Mouse (Mus musculus): Measurements from ENCODE around the gene Mast4.

The Mast4 gene

DNA sequence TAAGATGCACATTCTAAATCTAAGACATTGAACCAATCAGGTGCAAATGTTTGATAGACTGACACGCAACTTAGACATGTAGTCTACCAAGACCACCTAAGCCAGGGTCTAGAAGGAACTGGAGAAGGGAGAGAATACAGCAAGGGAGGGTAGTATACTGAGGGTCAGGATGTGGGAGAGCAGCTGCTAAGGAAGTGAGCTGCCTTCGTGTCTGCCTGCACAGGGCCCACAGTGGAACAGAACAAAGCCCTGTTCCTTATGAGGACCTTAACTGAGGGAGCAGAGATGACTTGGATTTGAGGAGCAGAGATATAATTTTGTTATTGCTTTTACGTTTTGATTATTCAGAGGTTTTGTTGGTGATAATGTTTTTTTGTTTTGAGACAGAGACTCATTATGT lies 138.4 kb downstream of the Mast4 start:
- no peak for DNase-seq (ENCODE audit: low spot score)

DNA sequence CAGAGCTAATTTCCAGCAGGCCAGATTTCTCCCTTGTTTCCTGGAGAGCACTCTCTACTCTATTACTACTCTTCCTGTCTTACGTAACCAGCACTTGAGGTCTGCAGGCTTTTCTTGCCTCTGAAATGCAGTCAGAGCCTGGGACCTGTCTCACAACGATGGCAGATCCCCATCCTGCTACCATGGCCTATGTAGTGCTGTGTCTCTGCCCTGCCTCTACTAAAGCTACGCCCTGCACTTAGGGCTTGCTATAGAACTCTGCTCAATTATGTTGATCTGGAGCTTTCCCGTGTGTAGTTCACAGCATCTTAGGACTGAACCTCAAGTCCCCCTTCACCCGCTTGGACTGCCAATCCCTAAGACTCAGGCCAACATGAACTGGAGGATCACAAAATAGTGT lies 150.7 kb downstream of the Mast4 start:
- no peak for DNase-seq (ENCODE audit: low spot score)

DNA sequence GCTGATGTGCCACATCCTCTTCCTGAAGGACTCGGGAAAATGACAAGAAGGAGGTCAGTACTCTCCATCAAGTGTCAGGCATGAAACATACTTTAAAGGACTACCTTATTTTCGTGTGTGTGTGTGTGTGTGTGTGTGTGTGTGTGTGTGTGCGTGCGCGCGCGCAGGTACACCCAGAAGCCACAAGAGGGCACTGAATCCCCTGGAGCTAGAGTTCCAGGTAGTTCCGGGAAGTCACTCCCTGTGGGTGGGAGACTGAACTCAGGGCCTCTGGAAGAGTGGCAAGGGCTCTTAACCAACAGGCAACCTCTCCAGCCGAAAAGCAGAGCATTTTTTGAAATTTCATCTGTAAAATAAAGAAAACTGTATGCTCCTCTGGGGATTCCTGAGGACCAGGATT lies 152.5 kb downstream of the Mast4 start:
- no peak for DNase-seq (ENCODE audit: low spot score)

DNA sequence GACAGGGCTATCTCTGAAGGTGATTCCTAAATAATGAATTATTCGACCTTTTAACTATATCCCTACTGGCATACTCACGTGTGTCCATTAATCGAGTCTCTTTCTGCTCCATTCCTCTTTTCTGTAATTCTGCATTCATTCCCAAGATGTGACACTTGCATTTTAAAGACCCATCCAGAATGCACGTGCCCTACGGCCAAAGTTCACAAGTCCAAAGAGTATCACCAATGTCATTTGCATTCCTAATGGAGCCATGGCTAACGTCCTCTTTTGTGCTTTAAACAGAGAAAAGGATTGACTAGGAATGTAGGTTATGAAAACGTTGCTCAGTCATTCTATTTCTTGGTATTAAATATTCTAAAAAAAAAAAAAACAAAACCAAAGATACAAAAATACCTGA lies 157.4 kb downstream of the Mast4 start:
- DNase-seq (ENCODE audit: low spot score): no peak

DNA sequence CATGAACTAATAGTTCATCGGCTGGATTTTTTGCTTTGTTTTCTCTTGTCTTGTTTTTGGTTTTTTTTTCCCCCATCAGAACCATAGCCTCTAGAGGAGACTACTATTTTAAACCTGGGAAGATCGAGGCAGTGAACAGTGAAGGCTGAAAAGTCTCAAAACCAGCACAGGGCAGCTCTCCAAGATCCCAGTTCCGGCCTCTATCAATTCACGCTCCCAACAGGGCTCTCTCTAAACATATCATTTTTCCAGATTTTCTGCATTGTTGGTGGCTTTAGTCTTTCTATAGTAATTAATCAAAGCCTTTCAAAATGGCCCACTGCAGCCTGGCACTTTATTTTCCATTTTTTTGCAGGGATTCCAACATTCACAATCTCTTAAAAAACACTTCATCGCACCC lies 159.9 kb downstream of the Mast4 start:
- no peak for DNase-seq (ENCODE audit: low spot score)

DNA sequence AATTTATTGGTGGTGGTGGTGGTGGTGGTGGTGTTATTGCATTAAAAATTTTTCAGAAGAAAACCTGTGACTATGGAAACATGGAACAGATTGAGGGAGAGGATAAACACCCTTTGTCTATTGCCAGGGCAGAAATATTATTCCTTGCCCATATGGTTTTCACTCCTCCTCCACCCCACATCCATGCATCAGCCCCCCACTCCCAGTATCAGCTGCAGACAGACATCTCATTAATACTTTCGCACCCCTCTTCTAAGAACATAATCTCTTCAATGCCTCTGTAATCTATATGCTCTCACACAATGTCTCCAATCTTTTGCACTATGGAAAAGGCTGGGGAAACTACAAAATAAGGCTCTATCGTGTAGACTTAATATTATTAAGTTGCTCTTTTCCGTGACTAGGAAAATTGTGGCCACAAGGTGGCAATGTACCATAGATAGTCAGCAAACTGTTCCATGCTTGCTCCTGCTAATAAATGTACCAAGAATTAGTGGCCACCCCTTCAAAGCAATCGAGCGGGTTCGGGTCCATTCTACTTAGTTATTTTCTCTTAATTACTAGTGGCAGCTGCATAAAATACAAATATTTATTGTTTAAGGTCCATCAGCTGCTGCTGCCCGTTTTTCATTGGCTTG lies 160.6 kb downstream of the Mast4 start:
- DNase-seq (ENCODE audit: low spot score): no peak

DNA sequence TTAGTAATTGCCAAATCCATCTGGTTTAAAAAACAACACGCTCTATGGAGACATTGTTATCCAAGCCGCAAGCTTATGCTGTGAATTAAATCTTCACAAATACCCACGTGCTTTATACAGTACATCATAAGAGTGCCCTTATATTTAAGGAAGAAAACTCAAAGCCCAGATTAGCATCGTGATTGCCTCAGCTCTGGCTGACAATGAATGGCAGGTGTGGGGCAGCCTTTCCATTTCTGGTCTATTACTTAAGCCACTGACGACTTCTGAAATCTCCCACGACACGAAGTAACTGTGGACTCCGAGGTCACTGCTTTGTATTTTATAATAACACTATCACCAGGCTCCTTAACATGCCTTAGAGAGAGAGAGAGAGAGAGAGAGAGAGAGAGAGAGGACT lies 182.4 kb downstream of the Mast4 start:
- no peak for DNase-seq (ENCODE audit: low spot score)

DNA sequence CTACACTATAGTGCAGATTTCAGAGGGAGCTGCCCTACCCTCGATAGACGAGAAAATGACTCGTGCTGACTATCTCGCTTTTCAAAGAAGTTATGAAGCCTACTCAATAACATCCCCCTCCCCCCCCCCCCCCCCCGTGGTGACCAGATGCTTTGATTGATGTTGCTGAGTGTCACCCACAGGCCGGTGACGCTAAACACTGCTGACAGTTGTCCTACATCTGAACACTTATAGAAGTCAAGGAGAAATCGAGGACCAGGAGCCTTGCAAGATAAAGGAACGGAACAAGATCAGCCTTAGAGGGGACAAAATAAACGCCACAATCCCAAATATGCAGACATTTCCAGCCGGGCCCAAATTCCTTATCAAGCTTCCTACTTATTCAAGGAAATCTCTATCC lies 183.1 kb downstream of the Mast4 start:
- no peak for DNase-seq (ENCODE audit: low spot score)

DNA sequence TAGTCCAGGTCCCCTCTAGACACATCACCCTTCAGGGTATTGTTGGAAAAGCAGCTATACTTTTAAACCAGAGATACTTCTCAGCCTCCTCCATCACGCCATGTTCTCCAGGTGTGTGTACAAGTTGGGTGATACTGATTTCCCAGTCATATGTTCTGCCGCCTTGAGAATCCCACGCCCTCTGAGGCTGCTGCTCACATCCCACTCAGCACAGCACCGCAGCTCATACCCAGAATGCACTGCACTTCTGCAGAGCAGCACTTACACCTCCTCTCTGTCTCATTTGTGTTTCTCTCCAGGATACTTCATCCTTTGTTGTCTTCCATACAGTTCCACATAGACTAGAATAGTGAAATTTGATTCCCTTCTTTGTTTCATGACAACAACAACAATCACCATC lies 183.6 kb downstream of the Mast4 start:
- DNase-seq (ENCODE audit: low spot score): no peak

DNA sequence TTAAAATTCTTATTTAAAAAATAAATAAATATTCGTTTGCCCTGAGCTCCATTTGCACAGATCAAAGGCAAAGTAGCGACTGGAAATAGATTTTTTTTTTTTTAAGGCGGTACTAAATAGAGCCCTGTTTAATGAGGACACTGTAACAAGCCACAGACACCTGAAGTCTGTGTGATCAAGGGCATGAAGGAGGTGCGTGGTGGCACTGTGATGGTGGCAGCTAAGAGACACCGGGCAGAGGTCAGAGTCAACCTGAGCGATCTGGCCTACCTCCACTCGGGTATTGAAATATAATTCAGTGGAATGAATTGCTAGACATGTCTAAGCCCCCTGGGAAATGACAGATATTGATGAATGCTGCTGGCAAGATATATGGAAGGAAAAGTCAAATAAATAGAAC lies 184.9 kb downstream of the Mast4 start:
- no peak for DNase-seq (ENCODE audit: low spot score)

DNA sequence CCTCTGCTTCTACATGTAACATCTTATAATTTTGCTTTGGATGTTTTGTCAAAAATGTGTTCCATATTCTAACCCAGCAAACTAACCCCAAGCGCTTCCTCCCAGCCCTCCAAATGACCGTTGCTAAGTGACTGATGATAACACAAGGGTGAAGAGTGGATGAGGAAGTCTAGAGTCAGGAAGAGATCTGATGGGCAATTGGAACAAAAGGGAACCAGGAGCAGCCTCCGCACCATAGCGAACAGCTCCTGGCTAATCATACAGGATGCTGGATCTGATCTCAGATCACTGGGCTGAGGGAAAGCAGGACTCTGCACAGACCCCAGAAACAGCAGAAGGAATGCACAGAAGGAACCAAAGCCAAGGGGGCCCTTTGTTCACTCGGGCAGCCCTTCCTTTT lies 190.0 kb downstream of the Mast4 start:
- DNase-seq (ENCODE audit: low spot score): no peak

DNA sequence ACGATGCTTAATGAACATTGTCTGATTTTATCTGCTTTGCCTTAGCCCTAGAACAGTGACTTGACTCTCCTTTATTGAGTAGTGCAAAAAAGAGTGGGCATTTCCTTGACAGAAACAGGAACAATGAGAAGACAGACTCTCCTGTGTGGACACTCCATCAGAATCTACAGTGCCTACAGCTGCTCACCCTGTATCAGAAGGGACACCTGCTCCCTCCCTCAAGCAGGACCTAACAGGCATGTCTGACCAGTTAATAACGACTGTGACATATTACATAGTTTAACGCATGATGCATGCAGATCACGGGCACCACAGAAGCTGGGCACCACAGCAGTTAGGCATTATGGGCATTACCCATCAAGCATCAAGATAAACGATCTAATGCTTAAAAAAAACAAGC lies 193.0 kb downstream of the Mast4 start:
- no peak for DNase-seq (ENCODE audit: low spot score)

DNA sequence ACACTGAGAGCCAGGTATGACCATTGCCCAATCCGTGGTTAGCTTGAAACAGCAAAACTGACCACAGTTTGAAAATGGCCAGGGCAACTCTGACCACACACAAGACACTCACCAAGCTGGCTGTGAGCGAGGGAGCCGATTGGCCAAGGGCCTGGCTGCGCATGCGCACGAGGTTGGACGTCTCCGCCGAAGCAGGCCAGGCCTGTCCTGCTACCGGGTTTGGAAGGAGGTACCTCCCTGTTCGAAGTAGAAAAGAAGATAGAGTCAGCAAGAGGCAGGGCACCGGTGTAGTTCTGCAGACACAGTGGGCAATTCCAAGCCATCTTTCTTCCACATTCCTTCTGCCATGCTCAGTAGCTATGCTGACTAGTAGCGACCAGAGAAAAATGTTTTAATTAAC lies 194.2 kb downstream of the Mast4 start:
- no peak for DNase-seq (ENCODE audit: low spot score)

DNA sequence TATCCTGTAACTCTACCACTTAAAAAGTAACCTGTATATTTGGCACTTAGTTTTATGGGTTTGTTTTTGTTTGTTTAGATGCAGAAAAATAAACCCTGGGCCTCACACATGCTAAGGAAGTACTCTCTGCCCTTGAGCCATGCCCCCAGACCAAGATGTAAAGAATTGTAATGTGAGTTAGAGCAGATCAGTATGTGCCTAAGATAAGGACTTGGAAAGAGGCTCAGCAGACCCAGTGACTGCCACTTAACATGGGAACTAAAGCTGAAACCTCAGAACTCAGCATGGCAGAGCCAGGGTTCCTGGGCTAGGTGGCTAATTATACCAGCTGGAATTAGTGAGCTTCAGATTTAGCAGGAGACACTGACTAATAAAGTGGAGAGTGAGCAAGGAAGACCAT lies 196.0 kb downstream of the Mast4 start:
- DNase-seq (ENCODE audit: low spot score): no peak

DNA sequence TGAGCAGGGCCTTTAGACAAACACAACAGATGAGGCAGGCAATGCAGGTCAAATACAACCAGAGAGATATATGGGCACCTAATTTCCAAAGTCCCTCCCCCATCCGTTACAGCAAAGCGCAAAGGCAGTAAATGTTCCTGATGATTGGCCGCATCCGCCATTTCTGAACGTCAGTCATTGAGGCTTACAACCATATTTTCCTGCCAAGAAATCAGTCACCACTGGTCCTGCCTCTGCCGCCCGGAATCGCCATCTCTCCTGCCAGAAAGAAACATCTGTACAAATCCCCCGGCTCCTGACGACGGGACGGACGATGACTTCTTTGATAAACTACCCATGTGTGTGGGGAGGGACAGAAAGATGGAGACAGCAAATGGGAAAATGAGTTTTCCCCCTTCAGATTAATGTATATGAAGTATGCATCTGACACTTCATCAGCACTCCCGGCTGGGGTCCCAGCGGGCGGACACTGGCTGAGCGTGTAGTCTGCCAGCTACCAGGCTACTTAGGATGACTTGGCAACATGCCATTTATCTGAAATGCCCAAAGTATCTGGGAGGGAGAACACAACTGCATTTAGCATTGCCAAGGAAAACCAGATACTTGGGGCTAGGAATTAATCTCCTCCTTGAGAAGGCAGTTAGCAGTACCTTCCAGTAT lies 198.9 kb downstream of the Mast4 start:
- DNase-seq (ENCODE audit: low spot score): no peak

DNA sequence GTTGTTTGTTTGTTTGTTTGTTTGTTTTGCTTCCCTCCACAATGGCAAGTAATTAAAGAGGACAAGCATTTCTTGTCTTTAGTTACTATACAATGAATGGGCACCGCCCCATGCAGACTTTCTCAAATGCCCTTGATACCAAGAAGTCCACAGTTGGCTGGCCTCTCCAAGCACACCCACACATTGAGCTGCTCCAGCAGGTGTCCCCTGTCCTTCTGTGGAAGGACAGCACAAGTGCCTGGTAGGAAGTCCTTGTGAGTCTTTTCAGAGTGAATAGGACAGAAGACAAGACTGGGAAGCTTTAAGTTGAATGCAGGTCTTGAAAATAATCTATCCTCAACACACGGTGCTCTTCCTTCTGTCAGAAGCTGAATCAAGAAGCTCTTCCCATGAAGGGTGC lies 202.5 kb downstream of the Mast4 start:
- no peak for DNase-seq (ENCODE audit: low spot score)

DNA sequence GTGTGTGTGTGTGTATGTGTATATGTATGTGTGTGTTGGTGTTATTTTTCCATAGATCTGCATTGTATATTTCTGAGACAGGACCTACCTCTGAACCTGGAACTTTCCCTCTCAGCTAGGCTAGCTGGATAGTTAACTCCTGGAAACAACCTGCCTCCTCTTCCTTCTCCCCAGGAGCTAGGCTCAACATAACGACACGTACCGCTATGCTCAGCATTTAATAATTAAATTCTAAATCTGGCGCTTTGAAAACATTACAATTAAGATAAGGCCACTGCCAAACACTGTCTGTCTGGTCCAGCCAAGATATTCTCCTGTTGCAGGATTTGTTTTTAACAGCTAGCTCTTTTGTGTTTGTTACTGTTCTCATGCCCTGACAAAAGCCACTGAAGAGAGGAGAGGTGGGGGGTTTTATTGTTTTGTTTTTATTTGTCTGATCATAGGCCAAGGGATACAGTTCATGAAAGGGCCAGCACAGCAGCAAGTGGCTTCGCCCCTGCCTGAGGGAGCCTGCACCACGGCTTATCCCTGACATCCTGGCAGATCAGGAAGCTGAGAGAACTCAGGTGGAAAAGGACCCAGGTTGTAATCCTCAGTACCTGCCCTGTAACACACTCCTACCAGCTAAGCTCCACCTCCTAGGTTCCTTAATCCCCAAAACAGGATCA lies 205.0 kb downstream of the Mast4 start:
- no peak for DNase-seq (ENCODE audit: low spot score)

DNA sequence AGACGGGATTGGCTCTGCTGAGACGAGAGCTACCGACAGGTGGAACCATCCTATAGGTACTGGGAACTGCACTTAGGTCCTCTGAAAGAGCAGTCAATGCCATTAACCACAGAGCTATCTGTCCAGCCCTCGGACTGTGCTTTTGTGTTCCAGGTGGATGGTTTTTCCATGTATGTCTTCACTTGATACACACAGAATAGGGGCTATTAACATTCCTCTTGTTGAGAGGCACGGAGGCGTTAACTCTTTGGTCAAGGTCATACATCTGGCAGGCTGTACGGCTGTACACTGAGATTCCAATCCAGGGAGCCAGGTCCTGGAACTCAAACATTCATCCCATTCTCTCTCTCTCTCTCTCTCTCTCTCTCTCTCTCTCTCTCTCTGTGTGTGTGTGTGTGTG lies 205.6 kb downstream of the Mast4 start:
- DNase-seq (ENCODE audit: low spot score): no peak

DNA sequence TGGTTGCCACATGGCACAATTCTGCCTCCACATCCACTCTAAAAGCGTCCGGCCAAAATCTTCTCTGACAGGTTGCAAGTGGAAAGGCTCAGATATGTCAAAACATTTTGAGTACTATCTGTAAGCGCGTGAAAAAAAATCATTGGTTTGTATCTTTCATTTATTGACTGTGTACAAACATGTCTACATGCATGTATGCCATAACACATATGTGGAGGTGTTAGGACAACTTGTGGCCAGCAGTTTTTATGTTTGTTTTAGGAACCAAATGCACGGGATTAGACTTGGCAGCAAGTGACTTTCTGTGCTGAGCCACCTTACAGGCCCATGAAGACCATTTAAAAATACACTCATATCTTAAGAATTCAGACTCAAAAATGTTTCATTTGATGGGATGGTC lies 206.7 kb downstream of the Mast4 start:
- DNase-seq (ENCODE audit: low spot score): no peak

DNA sequence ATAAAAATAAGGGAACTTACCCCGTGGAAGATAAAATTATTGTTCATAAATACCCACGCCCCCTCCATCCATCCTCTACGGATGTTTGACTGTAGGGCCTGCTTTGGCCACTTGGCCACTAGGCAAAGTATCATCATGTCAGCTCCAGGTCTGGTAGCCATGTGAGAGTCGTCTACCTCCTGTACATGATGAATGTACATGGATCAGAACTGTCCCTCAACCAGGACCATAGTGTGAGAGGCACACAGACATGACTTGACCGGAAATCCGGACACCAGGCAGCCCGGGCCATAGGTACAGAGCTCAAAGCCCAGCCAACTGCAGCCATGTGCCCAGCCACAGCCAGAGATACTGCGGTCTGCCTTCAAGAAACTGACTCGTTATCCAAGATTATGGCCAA lies 210.6 kb downstream of the Mast4 start:
- no peak for DNase-seq (ENCODE audit: low spot score)

DNA sequence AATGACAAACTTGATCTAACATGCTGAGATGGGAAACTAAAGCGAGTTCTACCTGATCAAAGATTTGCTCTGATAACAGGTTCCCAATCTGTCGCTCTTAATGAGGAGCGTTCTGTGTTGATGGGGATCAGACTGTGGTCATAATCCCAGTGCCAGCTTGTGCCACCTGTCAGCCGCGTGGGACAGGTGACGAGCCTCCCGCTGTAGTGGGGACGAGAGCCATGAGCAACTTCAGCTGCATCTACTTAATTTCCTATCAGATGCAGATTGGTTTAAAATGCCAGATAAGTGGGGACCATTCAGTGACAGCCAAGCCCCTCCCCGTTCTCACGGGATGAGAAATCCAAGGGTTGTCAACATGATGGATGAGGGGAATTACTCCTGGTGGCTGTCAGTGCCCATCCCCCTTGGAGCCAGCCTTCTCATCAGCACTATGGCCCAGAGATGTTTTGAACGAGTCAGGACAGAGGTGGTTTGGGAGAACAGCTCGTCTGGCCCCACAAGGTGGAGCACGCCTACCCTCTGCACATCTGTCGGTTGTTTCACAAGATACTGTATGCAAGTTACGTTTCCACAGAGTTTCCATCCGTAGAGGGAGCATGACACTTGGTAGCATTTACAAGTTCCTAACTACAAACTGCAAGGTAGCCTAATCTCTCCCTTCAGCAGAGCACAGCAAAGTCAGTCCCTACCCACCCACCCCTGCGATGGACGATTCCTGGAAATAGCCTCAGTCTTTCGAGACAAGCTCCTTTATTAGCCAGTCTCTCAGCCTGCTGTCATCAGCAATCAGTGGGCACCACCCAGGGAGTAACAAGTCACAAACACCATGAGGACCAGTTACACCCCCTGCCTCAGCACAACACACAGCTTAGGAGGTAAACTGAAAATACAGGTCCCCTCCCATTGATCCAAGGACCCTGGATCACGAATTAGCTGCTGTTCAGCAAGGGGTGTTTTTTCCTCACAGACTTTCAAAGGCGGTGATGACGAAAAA lies 212.2 kb downstream of the Mast4 start:
- DNase-seq (ENCODE audit: low spot score): no peak

DNA sequence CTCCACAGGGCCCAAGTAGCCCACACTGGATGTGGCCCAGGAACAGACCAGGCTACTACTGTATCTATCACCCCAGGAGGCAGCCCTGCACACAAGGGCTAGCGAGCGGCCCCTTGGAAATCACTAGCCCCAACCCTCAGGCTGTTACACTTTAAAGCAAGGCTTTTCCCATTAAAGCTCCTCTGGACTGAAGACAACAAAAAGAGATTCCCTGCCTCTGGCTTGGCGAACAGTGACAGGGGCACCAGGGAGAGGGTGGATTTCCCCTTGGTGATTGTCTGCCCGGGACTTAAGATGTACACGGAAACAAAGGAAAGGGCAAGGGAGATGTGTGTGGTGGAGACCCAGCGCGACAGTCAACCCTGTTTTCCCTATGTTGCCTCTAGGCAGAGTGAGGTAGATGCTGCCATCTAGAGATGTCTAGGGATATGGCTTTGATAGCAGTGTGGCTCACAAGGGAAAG lies 213.6 kb downstream of the Mast4 start:
- DNase-seq (ENCODE audit: low spot score): no peak

Data from T-cell, adult 2 months (primary cell).